Mouse (Mus musculus) layer of hippocampus, postnatal 25 days (tissue): ENCODE data around the gene Edar. TPM values are rescaled to one million over a fixed set of nuclear protein-coding genes. Genes with fewer than 3 reads are reported as not detected.
A peak's percentile ranks its signal among the peaks of the same experiment; 100 is the strongest.
"Not testable (repeated sequence)": the region's sequence is repeated elsewhere in the genome, so short reads cannot be mapped to it uniquely, and the experiment has no call there.

Source experiments
- DNase-seq, 2 experiments: peaks; one replicate each; pipeline ENCODE4 v3.0.0; 2022; ENCODE audit warnings: mixed read lengths in 2 of 2, low spot score in 1 of 2; ENCODE audit errors: extremely low spot score in 1 of 2
- total RNA-seq, 2 experiments: library from RNA; stranded (reverse); gene quantifications; 2 replicates each; pipeline ENCODE4 v1.2.3; 2021

Gene Edar
- total RNA-seq, result under 1 TPM; 0.21 to 0.25 TPM

DNA sequence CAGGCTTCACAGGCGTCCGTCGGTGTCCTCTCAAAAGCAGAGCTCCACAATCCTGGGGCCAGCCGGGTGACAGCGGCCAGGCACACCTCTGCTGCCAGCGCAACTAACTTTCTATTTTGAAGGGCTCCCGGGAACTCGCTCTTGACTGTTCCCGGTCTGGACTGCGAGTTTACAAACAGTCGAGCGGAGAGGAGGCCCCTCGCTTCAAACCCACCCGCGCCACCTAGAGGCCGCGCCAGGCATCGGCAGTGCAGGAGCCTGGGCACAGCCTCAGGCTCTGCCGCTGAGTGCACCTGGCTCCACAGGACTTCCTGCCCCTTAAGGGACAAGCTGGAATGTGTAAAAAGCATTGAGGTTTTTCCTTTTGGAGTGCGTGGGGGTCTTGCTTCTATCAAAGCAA, at the start of gene Edar:
TSS of gene Edar (minus strand) at position 122 of the 400 bp plus-strand sequence.
- peak; percentile 69 to 86 for DNase-seq

DNA sequence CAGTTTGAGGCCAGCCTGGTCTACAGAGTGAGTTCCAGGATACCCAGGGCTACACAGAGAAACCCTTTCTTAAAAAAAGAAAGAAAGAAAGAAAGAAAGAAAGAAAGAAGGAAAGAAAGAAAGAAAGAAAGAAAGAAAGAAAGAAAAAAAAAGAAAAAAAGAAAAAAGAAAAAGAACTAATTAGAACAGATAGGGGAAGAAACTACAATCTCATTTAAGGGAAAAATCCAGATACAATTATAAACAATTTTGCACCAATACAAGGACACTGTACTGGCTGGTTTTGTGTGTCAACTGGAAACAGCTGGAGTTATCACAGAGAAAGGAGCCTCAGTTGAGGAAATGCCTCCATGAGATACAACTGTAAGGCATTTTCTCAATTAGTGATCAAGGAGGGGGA, 42.7 kb upstream of the Edar start, which contains the start of gene Gm17542:
TSS of gene Gm17542 (minus strand) at position 101 of the 400 bp plus-strand sequence.
- not testable (repeated sequence) for DNase-seq

DNA sequence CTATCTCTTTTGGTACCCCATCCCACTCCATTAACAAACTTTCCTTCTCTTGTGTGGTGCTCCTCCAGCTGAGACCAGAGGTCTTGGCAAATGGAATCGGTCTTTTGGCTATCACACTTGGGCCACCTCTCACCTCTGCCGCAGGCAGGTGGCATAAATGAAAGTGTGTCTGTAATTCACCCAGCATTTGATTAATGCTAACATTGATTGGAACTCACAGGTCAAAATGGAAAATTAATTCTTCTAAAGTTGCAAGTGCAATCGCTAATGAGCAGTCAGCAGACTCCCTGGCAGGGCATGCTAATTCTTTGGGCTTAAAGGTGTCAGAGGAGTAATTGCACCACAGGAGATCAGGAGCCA, 39.3 kb upstream of the Edar start:
- DNase-seq, result no peak

DNA sequence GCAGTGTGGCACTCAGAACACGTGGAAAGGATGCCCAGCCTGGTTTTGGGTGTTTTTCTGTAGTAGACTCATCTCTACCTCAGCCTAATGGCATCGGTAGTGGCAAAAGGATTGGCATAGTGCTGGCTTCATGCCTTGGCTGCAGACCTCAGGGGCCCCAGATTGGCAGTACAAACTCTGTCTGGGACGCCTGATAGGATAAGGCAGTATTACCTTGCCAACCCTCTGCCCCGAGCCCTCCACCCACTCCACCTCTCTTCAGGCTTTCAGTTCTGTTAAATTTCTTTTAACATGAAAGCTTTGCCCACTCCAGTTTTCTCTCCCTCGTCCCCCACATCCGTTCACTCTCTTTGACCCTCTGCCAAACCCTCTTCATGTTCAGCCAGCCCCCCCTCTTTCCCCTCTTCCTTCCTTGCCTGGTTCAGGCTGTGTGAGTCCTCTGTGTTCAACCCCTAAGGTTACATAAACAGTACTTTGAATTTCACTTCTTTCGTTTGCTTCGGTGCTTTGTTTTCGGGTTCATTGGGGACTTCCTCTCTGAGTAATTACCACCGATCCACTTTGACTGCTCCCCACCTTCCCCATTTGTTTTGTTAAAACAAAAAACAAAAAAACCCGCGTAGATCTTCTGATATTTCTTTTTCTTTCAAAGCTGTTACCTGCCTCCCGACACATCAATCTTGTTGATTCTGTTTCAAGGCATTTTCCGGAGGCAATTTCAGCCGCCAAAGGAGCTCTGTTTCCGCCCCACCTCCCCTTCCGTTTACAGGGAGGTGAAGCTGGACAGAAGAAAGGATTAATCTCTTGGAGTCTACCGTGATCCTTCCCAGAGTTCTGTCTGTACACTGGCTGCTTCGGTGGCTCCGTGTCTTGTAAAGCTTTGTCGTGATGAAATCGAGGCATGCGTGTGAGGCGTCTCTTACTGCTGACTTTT, 38.7 kb upstream of the Edar start:
- no peak for DNase-seq

DNA sequence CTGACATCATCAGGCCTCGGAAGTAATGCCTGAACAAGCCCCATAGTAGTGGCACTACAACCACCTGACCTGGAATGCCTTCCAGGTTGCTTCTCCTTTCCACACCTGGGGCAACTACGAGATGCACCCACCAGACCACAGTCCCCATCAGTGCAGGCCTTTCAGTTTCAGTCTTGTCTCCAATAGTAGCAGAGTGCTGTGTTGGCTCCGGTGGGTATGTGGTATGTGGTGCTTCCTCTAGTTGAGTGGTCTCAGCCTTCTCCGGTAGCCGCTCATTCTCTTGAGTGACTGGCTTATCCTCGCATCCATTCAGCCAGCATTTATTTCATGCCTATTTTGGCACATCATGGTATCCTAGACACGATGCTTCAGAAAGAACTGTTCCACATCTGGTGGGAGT, 37.8 kb upstream of the Edar start:
- DNase-seq, result no peak

DNA sequence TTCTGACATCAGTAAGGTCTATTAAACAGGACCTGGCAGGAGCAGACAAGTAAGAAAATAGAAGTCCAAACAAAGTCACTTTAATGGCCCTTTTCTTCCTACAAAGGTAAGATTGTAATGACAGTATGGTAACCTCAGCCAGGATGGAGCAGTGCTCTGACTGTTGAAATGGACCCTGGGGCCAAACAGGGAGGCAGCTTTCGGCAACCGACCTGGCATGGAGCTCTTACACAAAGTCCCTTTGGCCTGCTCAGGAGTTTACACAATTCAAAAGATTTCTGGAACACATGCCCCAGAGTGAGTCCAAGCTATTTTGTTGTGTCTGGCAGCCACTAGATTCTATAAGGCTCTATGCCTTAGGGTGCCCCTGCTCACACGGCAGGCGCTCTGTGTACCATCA, 33.6 kb upstream of the Edar start:
- DNase-seq, result no peak

DNA sequence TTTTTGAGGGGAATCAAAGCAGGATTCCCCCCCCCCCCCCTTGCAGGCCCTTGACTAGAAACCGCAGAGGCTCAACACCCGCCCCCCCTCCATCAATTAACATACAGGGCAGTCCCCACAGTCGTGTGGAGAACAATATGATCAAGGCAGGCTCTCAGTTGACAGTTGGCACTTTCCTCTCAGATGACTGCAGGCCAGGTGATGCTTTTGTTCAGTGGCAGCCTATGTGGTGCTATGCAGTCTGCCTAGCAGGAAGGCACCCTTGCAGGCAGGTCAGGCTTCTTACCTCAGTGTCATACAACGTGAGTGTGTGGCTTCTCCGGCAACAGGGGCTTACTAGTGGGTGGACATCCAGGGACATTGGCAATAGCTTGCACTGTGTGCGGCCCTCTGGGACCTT, 25.1 kb upstream of the Edar start:
- DNase-seq, result no peak

DNA sequence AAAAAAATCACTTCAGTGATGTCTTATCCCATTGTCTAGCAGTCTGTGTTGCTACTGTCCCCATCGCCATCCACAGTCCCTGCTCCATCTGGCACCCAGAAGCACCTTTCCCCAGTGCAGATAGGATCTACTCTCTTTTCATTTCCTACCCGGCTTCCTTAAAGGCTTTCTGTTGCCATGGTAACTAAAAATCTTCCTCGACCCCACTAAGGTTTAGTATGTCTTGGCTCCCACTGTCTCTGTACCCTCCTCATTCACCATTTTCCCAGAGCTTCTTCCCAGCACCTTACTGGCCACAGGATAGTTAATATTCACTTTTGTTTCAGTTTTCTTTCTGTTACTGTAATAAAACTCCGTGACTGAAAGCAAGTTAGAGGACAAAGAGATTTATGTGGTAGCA, 24.7 kb upstream of the Edar start:
- DNase-seq, result no peak

DNA sequence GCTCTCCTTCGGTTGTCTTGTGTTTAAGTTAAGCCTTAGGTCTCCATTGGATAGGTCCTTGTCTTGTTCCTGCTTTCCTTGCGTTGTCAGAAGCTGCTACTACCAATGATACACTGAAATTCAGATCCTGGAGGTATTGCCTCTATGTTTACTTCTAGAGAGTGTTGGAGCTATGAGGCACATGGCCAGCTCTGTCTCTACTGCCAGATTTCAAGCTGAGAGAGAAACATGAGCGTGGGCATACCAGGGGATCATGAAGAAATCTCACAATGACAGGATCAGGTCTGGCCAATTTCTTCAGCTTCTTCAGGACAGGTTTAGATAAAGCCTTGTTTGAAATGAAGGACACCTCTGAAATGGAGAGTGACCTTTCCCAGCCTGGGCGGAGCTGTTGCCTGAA, 23.5 kb upstream of the Edar start:
- no peak for DNase-seq

DNA sequence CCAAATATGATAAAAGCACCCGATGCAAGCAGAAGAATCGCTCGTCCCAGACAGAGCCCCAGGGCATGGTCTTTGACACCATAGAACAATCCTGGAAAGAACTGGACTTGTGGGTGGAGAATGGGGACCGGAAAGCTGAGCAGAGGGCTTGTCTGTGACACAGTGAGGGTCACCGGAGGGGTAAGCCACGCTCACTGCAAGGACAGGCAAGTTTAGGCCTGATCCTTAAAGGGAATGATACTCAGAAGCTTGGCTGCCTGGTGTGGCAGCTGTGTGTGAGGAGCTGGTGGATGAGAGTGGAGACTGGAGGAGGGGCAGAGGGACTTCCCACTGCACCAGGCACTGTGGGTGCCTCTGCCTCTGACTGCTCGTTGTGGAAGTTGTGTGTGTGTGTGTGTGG, 15.6 kb upstream of the Edar start:
- DNase-seq, result no peak

DNA sequence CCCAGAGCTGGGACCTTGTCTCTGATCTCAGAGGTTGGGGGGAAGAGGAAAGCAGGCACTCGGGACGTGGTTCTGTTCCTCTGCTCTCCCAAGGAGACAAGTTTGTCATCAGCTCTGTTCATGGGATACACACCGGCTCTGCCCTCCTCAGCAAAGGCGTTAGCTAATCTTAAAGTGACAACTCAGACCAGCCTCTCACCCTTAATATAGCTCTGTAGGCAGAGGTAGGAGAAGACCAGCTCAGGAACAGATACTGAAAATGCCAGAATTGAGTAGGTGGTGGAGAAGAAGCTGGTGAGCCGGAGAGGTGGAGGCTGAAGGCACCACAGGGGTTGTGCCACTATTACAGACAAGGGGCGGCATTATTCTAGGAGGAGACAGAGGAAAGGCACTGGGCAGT, 3.8 kb upstream of the Edar start:
- DNase-seq, result no peak

DNA sequence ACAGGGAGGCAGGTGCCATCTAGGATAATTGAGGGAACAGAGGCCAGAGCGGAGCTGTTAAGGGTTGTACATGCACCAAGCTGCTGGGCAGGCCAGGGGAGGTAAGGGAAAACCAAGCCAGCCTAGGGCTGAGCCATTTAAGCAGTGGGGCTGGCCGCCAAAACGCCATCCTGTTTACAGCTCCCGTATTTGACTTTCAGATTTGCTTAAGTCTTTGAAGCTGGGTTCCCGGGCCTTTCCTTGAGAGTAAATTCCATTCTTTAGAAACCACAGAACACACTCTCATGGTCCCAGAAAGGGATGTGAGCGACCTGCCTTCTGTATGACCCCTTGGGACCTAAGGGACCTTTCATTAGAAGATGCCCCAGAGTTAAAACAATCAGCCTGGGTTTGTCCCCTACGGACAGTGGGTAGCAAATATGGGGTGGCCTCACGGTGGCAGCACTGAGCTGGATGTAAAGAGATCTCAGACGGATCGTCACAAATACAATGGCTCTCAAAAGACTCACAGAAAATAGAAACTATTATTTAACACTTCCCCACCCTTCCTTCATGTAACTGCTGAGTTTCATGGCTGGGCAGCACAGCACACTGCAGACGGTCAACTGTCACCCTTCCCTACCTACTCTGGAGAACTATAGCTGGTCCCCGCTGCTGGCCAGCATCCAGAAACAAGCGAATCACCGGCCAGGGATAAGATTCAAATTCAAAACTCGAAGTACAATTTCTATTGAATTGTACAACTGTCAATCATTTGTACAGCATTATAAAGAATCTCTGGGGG, 2.0 kb downstream of the Edar start:
- DNase-seq, result peak; percentile 59 to 92

DNA sequence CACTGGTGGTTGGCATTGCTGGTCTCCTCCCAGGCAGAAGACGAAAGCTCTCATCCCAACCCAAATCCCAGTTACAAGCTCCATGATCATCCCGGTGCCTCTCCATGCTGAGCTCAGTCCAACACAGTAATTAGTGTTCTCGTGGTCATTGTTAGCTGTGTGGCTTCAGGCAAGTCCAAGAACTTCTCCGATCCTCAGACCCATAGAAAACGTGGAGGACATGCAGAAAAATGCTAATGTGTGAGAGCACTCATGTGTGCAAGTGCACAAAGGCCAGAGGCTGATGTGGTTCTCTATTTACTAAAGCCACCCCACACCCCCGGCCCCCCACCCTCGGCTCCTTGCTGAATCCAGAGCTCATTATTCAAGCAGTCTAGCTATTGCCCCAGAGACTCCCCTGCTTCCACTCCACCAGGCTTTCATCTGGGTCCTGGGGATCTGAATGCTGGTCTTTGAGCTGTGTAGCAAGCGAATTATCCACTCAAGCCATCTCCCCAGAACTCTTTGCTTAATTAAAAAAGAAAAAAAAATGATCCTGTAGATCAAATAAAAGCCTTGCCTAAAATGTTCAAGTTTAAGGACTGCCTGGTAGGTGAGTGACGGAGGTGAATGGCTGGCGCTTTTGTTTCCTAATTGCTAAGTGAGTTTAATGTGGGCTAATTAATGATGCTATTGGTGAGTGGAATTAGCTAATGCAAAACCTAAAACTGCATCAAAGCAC, 2.7 kb downstream of the Edar start:
- DNase-seq, result no peak

DNA sequence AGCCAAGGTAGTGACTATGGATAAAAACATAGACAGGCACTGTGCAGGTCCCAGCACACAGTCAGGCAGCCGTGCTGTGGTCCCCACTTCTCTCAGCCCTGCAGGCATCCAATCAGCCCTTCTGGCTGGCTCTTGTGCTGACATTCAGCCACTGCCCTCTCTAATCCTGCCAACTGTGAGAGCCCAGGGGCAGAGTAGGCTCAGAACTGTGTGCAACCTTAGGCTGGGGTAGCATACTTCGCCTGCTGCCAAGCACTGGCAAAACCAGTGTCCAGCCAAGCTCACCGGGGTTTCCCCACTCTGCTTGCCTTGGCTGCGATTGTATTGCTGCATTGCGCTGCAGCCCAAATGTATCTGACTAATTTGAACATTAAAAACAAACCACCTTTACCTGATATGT, 11.6 kb downstream of the Edar start:
- DNase-seq, result no peak

DNA sequence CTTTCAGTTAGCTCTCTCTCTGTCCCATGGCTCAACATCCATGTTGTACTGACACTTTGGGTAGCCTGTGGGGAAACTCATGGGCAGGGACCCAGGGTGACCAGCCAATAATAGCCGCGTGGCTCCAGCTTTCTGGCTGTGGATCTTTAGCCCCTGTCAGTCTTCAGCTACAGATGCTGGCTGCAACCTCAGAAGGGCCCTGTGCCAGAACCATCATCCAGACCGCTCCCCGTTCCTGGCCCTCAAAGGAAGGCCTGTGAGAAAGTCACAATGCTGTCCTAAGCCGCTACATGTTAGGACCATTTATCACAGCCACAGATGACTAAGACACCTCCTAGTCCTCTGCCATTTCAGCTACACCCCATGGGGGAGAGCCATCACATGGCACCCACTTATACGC, 12.0 kb downstream of the Edar start:
- DNase-seq, result no peak

DNA sequence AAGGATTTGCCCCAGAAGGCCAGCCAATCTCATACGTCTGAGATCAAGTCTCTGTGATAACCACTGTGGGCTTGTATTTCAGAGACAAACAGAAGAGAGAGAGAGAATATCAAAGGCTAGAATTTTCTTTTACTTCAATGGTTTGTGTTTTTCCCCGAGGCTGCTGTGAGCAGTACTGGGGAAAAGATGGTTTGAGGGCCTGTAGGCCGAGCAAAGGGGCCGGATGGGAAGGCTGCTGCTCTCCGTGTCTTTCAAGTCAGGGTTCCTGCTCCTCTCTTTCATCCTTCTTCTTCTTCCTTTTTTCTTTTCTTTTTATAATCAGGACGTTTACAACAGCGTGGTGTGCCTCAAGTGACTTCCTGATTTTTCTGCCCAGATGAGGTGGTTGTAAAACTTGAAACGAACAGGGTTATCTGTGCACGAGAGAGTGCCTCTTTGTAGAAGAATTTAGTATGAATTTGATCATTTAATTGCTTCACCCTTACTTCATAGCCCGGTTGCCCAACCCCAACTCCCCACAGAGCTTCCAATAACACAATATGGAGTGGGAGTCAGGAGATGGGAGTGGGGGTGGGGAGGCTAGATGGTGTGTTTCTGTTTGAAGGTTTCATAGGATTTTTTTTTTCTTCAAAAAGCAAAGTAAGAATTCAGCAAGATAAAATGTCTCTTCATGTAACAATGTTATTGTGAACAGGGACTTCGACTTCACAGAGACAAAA, 16.0 kb downstream of the Edar start:
- DNase-seq, result no peak

DNA sequence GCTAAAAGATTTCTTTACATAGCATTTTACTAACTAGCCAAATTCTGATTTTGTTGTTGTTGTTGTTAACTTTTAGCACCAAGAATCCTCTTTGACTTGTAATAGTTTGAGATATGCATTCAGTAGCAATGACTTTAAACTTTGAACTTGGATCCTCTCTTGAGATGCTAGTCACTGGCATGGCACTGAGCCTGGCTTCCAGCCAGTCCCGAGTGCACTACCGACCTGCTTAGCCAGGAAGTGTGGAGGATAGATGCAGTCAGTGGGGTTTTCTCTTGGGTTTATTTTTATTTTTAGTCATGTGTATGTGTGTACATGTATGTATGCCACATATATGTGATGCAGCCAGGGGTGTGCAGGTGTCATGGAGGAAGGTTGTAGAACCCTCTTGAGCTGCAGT, 17.7 kb downstream of the Edar start:
- DNase-seq, result no peak

DNA sequence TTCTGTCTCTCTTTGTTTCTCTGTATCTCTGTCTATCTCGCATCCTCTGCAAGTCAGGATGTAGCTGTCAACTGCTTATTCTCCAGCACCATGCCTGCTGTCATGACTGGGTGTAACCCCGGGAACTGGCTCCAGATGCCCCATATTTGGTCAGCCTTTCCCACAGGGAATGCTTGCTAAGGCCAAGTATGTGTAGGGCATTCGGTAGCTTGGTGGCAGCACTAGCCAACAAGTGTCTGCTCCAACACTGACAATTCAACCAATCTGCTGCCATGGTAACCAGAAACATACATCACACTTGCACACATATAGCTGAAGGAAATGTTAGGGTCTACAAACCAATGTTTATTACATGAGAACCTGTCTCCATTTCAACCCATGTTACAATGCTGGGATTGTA, 21.8 kb downstream of the Edar start:
- DNase-seq, result no peak

DNA sequence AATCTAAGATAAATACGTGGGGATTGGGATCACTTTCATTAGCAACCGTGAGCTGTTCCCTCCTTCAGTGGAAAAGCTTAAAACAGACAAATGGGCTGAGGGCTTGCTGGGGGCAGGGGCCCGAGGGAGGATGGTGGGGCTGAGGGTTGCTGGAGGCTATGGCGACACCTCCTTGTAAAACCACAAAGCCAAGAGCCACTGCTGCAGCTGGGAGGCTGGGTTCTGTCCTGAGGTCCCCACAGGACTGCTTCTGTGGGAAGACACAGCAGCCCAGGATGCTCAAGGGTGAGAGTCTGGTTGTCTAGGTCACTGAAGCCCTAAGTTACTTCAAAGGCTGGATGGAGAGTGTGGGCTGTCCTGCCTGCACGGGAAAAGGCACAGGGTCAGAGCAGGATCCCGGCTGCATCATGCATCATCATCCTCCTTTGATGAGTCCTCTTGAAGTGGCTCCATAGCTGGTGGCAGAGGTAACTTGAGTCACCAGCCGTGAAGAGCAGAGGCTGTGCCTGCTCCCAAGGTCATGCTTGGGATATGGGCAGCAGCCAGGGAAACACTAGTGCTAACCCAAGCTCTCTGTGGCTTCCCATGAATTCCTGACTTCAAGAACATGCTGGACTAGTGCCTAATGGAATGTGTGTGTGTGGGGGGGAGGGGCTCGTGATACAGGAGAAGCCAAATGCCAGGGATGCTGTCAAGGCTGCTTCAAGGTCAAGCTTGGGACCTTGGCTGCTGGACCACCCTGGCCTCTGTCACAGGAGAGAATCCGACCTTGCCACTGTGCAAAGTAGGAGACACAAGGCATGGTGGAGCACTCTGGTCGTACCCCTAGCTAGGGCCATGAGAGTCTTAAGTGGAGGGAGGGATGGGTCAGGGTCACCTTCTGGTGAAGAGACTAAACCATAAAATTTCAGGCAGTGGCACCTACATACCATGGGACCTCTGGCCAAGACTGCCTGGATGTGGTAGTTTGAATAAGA, 22.7 kb downstream of the Edar start:
- DNase-seq, result no peak
